Mouse (Mus musculus) naive thymus-derived CD4-positive, alpha-beta T cell, adult 2 months (primary cell): ENCODE data around the gene Fyn.

Experiments
- DNase-seq: peaks from one replicate; pipeline ENCODE4 v3.0.0-alpha.2; 2011; ENCODE audit warnings: low read depth

Gene Fyn

GRCm38 (mm10) chr10:39443122-39443521 is 74.5 kb downstream of the Fyn start:
- no peak for DNase-seq

- peak; percentile 39 for DNase-seq
These were observed 75.3 kb downstream of the Fyn start for GRCm38 (mm10) chr10:39443947-39444346.

GRCm38 (mm10) chr10:39445870-39446269 is 77.2 kb downstream of the Fyn start:
- DNase-seq: no peak

GRCm38 (mm10) chr10:39446706-39447105 is 78.1 kb downstream of the Fyn start:
- DNase-seq: no peak

- DNase-seq: no peak
These were observed 80.5 kb downstream of the Fyn start for GRCm38 (mm10) chr10:39449179-39449578.

GRCm38 (mm10) chr10:39450356-39450755 is 81.7 kb downstream of the Fyn start:
- no peak for DNase-seq

GRCm38 (mm10) chr10:39451065-39451464 is 82.4 kb downstream of the Fyn start:
- DNase-seq: no peak

- no peak for DNase-seq
These were observed 83.4 kb downstream of the Fyn start for GRCm38 (mm10) chr10:39451918-39452624.

- DNase-seq: no peak
These were observed 86.7 kb downstream of the Fyn start for GRCm38 (mm10) chr10:39455344-39455743.

GRCm38 (mm10) chr10:39455857-39456620 is 87.4 kb downstream of the Fyn start:
- peak; percentile 65 for DNase-seq

GRCm38 (mm10) chr10:39456776-39457175 is 88.1 kb downstream of the Fyn start:
- no peak for DNase-seq

- DNase-seq: no peak
These were observed 88.6 kb downstream of the Fyn start for GRCm38 (mm10) chr10:39457281-39457680.

GRCm38 (mm10) chr10:39458766-39459699 is 90.4 kb downstream of the Fyn start:
- no peak for DNase-seq

- no peak for DNase-seq
These were observed 92.0 kb downstream of the Fyn start for GRCm38 (mm10) chr10:39460621-39461020.

GRCm38 (mm10) chr10:39461909-39462308 is 93.3 kb downstream of the Fyn start:
- DNase-seq: no peak

- DNase-seq: no peak
These were observed 94.1 kb downstream of the Fyn start for GRCm38 (mm10) chr10:39462711-39463110.

GRCm38 (mm10) chr10:39464383-39464782 is 95.7 kb downstream of the Fyn start:
- DNase-seq: no peak

GRCm38 (mm10) chr10:39467317-39467716 is 98.7 kb downstream of the Fyn start:
- no peak for DNase-seq

- DNase-seq: no peak
These were observed 99.2 kb downstream of the Fyn start for GRCm38 (mm10) chr10:39467821-39468220.

GRCm38 (mm10) chr10:39468576-39468975 is 99.9 kb downstream of the Fyn start:
- DNase-seq: no peak

GRCm38 (mm10) chr10:39469341-39469740 is 100.7 kb downstream of the Fyn start:
- DNase-seq: no peak

GRCm38 (mm10) chr10:39470321-39470720 is 101.7 kb downstream of the Fyn start:
- DNase-seq: peak; percentile 46
